Mouse (Mus musculus): ENCODE measurements around the gene Rubcnl. TPM values are rescaled to one million over a fixed set of nuclear protein-coding genes. Genes with fewer than 3 reads are reported as not detected.

Rubcnl gene
- polyA plus RNA-seq, 1 experiment from 2014 or later: 0.73 TPM

Other genes with a start within 250 kb of the Rubcnl start
- gene Lrch1, start 68.2 kb upstream of the Rubcnl start, polyA plus RNA-seq (2015; fragmentation: Nextera tagmentation; extraction: Ambion mirVana): 20.1 and 20.8 TPM in 2 replicates
- not detected in 2 replicates for gene Lrrc63, start 114.9 kb downstream of the Rubcnl start, polyA plus RNA-seq (2015; fragmentation: Nextera tagmentation; extraction: Ambion mirVana)
- 21.1 and 21.9 TPM in 2 replicates for gene Lcp1, start 115.1 kb downstream of the Rubcnl start, polyA plus RNA-seq (2015; fragmentation: Nextera tagmentation; extraction: Ambion mirVana)
- 18.4 and 19.4 TPM in 2 replicates for gene Cpb2, start 226.3 kb downstream of the Rubcnl start, polyA plus RNA-seq (2015; fragmentation: Nextera tagmentation; extraction: Ambion mirVana)